Mouse (Mus musculus) hindbrain, embryonic 11.5 days (tissue): ENCODE data around the gene Grik3. TPM values are rescaled to one million over a fixed set of nuclear protein-coding genes. Genes with fewer than 3 reads are reported as not detected.
A peak's percentile ranks its signal among the peaks of the same experiment; 100 is the strongest.

Experiments used
- ATAC-seq: fragments of 200-750 bp; cut with Nextera tagmentation; 2 replicates; pipeline ENCODE4 v1.8.0; 2017; ENCODE audit warnings: mild to moderate bottlenecking, moderate TSS enrichment, moderate library complexity; ENCODE audit not compliant: low FRiP score
- DNase-seq: peaks from one replicate; pipeline ENCODE4 v3.0.0-alpha.2; 2015; ENCODE audit warnings: low spot score
- H3K27ac ChIP-seq: fragments of 300-500 bp; sonication (generic); 2 replicates; pipeline ENCODE4 v1.5.1; 2014; ENCODE audit warnings: mild to moderate bottlenecking, low read depth, low read length
- H3K27me3 ChIP-seq: fragments of 300-500 bp; sonication (generic); 2 replicates; pipeline ENCODE4 v1.6.1; 2014; ENCODE audit warnings: mild to moderate bottlenecking, low read length, moderate library complexity, mixed read lengths; ENCODE audit not compliant: control insufficient read depth, insufficient read depth
- H3K36me3 ChIP-seq: fragments of 300-500 bp; sonication (generic); 2 replicates; pipeline ENCODE4 v1.6.1; 2014; ENCODE audit warnings: mild to moderate bottlenecking, low read length, moderate library complexity, mixed read lengths; ENCODE audit not compliant: control insufficient read depth, insufficient read depth
- H3K4me1 ChIP-seq: fragments of 300-500 bp; sonication (generic); replicated peaks from 2 replicates; pipeline ENCODE4 v1.6.1; 2014; ENCODE audit warnings: low read length, mixed read lengths; ENCODE audit not compliant: control insufficient read depth, insufficient read depth
- H3K4me2 ChIP-seq: fragments of 300-500 bp; sonication (generic); replicated peaks from 2 replicates; pipeline ENCODE4 v1.6.1; 2014; ENCODE audit warnings: mild to moderate bottlenecking, low read depth, low read length
- H3K4me3 ChIP-seq: fragments of 300-500 bp; sonication (generic); 2 replicates; pipeline ENCODE4 v1.5.1; 2014; ENCODE audit warnings: low read depth, low read length
- H3K9ac ChIP-seq: fragments of 300-500 bp; sonication (generic); 2 replicates; pipeline ENCODE4 v1.6.1; 2014; ENCODE audit warnings: low read depth, low read length
- H3K9me3 ChIP-seq: fragments of 300-500 bp; sonication (generic); 2 replicates; pipeline ENCODE4 v1.6.1; 2016; ENCODE audit warnings: low read length; ENCODE audit not compliant: control insufficient read depth
- WGBS: fragments of 180-500 bp; shearing (Covaris S2); extraction: QIAGEN DNeasy Blood & Tissue Kit; methylation state at CpG from one replicate; pipeline ENCODE4 v1.1.7; 2014; 5-methylcytosine and 5-hydroxymethylcytosine counted together
- polyA plus RNA-seq: library from polyadenylated mRNA; unstranded; fragments of >200 nt; fragmentation: Nextera tagmentation; extraction: Ambion mirVana; gene quantifications from 2 replicates; pipeline ENCODE4 v1.2.1, GENCODE M21; 2014

The Grik3 gene
- polyA plus RNA-seq, 1 experiment from 2014 or later = 2.9 TPM

GRCm38 (mm10) chr4:125644581-125645568 lies 154.4 kb downstream of the Grik3 start:
- Histone ChIP-seq H3K4me3 (no peak overlapping the region), H3K4me1 (no peaks in the 10 kb centered on the region), H3K4me2 (no peak overlapping the region), H3K36me3 (no peaks in the 10 kb centered on the region), H3K9ac (no peak overlapping the region), H3K27me3 (no peaks in the 10 kb centered on the region), H3K27ac (no peak overlapping the region), H3K9me3 (no peaks in the 10 kb centered on the region)
- ATAC-seq = no peak
- 81% methylated on average over 23 of the region's 23 CpGs for WGBS
- DNase-seq = no peak

DNA sequence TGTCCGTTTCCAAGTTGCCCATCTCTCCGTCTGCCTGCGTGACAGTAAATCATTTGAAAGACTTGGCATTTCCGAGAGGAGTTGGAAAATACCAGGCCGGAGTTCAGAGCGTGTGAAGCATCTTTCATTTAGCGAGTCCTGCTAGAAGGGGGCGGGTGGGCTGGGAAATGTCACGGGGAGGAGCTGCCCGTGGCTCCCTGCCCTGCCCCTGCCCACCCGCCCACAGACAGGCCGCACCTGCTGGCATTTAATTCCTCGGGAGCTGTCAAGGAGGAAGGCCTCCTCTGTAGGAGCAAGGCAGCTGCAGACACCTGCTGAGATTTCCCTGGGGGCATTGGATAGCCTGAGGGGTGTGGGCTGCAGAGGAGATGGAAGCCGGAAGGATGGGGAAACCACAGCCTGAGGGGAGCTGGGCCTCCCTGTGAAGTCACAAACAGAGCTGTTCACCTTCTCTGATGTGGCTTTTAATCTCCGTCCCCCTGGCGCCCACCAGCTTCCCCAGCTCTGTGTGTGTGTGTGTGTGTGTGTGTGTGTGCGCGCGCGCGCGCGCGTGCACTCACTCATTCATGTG lies 161.3 kb downstream of the Grik3 start:
- H3K9me3 ChIP-seq = no peaks in the 10 kb centered on the region
- H3K27me3 ChIP-seq = no peaks in the 10 kb centered on the region
- H3K4me3 ChIP-seq = no peak overlapping the region
- no peak overlapping the region; the same call in 1 of the 2 replicates for H3K4me2 ChIP-seq
- no peak overlapping the region for H3K27ac ChIP-seq
- H3K9ac ChIP-seq = no peak overlapping the region
- H3K36me3 ChIP-seq = no peaks in the 10 kb centered on the region
- 45% methylated on average over 20 of the region's 24 CpGs for WGBS
- DNase-seq = peak; percentile 51
- ATAC-seq = no peak
- peaks cover 6% of the 10 kb centered on the region for H3K4me1 ChIP-seq

GRCm38 (mm10) chr4:125656031-125656430 lies 165.5 kb downstream of the Grik3 start:
- no peak overlapping the region for H3K27ac ChIP-seq
- H3K4me1 ChIP-seq = peaks cover 6% of the 10 kb centered on the region
- DNase-seq = no peak
- no peak overlapping the region for H3K4me2 ChIP-seq
- ATAC-seq = no peak
- no peak overlapping the region for H3K4me3 ChIP-seq
- no peaks in the 10 kb centered on the region for H3K9me3 ChIP-seq
- 83% methylated on average over 19 of the region's 19 CpGs for WGBS
- H3K27me3 ChIP-seq = no peaks in the 10 kb centered on the region
- no peak overlapping the region for H3K9ac ChIP-seq
- no peaks in the 10 kb centered on the region for H3K36me3 ChIP-seq

- Histone ChIP-seq H3K4me1 (peaks cover 4% of the 10 kb centered on the region; the same call in 1 of the 2 replicates), H3K9me3 (no peaks in the 10 kb centered on the region), H3K4me2 (no peak overlapping the region), H3K27me3 (no peaks in the 10 kb centered on the region), H3K4me3 (no peak overlapping the region), H3K9ac (no peak overlapping the region), H3K36me3 (no peaks in the 10 kb centered on the region), H3K27ac (no peak overlapping the region)
- DNase-seq = no peak
- no peak for ATAC-seq
- WGBS = 52% methylated on average over 8 of the region's 8 CpGs
Observed at GRCm38 (mm10) chr4:125658376-125658775, 167.9 kb downstream of the Grik3 start.

DNA sequence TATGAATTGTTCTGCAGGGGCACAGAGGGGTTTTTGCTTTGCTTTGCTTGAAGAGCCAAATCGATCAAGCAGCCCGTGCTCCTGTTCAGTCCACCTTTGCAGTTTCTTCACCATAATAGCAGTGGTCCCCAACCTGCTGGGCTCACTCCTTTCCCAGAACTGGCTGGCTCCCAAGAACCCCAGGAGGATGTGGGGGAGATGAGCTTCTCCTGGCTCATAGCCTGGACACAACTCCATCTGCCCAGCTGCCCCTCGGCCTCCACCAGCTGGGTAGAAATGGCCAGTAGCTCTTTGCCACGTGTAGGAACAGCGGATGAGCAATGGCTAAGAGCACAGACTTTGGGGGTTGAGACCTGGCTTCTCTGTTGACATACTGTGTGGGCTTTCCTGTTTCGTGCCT lies 171.5 kb downstream of the Grik3 start:
- Histone ChIP-seq H3K4me2 (no peak overlapping the region), H3K36me3 (no peaks in the 10 kb centered on the region), H3K27me3 (no peaks in the 10 kb centered on the region), H3K4me3 (no peak overlapping the region), H3K4me1 (peaks cover 4% of the 10 kb centered on the region), H3K9ac (no peak overlapping the region), H3K9me3 (no peaks in the 10 kb centered on the region), H3K27ac (no peak overlapping the region)
- DNase-seq = no peak
- WGBS = 91% methylated on average over 6 of the region's 6 CpGs
- no peak for ATAC-seq

DNA sequence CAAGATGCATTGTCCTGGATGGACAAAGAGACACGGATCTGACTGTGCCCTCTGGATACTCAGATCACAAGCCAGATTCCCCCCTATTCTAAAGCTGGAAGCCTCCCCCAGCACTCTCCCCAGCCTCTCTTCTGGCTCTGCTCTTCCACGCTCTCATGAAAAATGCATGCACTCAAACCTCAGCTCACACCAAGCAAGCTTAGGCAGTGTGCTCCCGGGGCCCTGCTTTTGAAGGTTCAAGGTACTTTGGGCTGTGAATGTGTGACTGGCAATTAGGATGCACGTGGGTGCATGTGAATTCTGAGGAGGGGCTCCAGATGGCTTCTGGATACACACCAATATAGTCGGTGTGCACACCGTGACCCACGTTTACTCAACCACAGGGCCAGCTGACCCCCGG lies 172.8 kb downstream of the Grik3 start:
- Histone ChIP-seq H3K9ac (no peak overlapping the region; the same call in 1 of the 2 replicates), H3K36me3 (no peaks in the 10 kb centered on the region), H3K4me2 (no peak overlapping the region), H3K27ac (peak overlapping the region; percentile 65), H3K4me1 (peaks cover 4% of the 10 kb centered on the region; the same call in 1 of the 2 replicates), H3K4me3 (no peak overlapping the region), H3K27me3 (no peaks in the 10 kb centered on the region), H3K9me3 (no peaks in the 10 kb centered on the region)
- no peak for ATAC-seq
- no peak for DNase-seq
- 46% methylated on average over 8 of the region's 8 CpGs for WGBS

DNA sequence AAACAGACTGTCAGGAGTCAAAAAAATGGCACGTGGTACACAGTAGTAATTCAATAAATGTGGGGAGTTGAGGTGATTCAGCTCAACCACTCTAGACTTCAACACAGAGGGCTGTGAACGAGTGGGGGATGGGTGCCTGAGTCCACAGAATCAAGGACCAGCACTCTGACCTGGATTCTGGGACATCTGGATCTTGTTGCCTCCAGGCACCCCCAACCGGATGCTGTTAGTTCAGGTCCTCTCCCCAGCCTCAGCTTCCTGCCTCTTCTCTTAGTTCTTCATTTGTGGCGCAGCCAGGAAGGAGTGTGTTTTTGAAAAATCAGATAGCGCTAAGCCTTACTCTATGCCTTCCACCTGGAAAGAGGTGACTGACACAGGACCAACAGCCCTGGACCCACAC lies 175.5 kb downstream of the Grik3 start:
- Histone ChIP-seq H3K4me1 (peaks cover 4% of the 10 kb centered on the region; the same call in 1 of the 2 replicates), H3K9me3 (no peaks in the 10 kb centered on the region), H3K27ac (no peak overlapping the region), H3K9ac (no peak overlapping the region), H3K4me2 (no peak overlapping the region), H3K36me3 (no peaks in the 10 kb centered on the region), H3K4me3 (no peak overlapping the region), H3K27me3 (no peaks in the 10 kb centered on the region)
- ATAC-seq (no peak), DNase-seq (no peak)
- 87% methylated on average over 5 of the region's 5 CpGs for WGBS

GRCm38 (mm10) chr4:125682007-125682406 lies 191.5 kb downstream of the Grik3 start:
- no peak overlapping the region for H3K4me3 ChIP-seq
- no peak overlapping the region for H3K4me2 ChIP-seq
- H3K27me3 ChIP-seq = no peaks in the 10 kb centered on the region
- no peaks in the 10 kb centered on the region for H3K36me3 ChIP-seq
- no peak overlapping the region for H3K27ac ChIP-seq
- DNase-seq = no peak
- no peak for ATAC-seq
- H3K4me1 ChIP-seq = no peaks in the 10 kb centered on the region
- H3K9ac ChIP-seq = no peak overlapping the region
- H3K9me3 ChIP-seq = no peaks in the 10 kb centered on the region
- 77% methylated on average over 13 of the region's 13 CpGs for WGBS
